Mouse (Mus musculus) cerebellum, adult 18-20 months (tissue): ENCODE measurements around the gene 1110002E22Rik.

Source experiments
- DNase-seq, 2 experiments: peaks; one replicate each; pipeline ENCODE4 v3.0.0; 2021

1110002E22Rik gene

GRCm38 (mm10) chr3:138110910-138111782, 46.3 kb downstream of the 1110002E22Rik start:
- no peak for DNase-seq

GRCm38 (mm10) chr3:138114106-138114505, 49.3 kb downstream of the 1110002E22Rik start:
- no peak for DNase-seq

- DNase-seq: no peak
Observed at GRCm38 (mm10) chr3:138116871-138117270, 52.0 kb downstream of the 1110002E22Rik start.

GRCm38 (mm10) chr3:138118392-138118791, 53.5 kb downstream of the 1110002E22Rik start:
- no peak for DNase-seq

- no peak for DNase-seq
Observed at GRCm38 (mm10) chr3:138118831-138119230, 54.0 kb downstream of the 1110002E22Rik start.

- DNase-seq: no peak
Observed at GRCm38 (mm10) chr3:138119444-138120105, 54.7 kb downstream of the 1110002E22Rik start.

- no peak for DNase-seq
Observed at GRCm38 (mm10) chr3:138121461-138121860, 56.6 kb downstream of the 1110002E22Rik start.

GRCm38 (mm10) chr3:138123842-138124241, 59.0 kb downstream of the 1110002E22Rik start:
- no peak for DNase-seq

GRCm38 (mm10) chr3:138129110-138129509, 64.3 kb downstream of the 1110002E22Rik start:
- no peak for DNase-seq

- DNase-seq: no peak
Observed at GRCm38 (mm10) chr3:138130692-138131091, 65.8 kb downstream of the 1110002E22Rik start.
